Comparison of ENCODE assay signal across 14 mouse cellular contexts in genomic region chr1:23322208-23322607, GRCm38 (mm10).
"Had no signal": no experiment of that assay in that cellular context is flagged by ENCODE, and none has a peak within 500 bp of the region (broad histone marks: within the 10 kb centered on the region; RNA-seq: fewer than 3 reads in every experiment).

No protein-coding gene starts in this region.

- H3K9me3 ChIP-seq: embryonic facial prominence, embryonic 10.5 days; embryonic facial prominence, embryonic 12.5 days; embryonic facial prominence, embryonic 13.5 days; embryonic facial prominence, embryonic 15.5 days; forebrain, embryonic 10.5 days; heart, embryonic 10.5 days; heart, embryonic 12.5 days had no signal

- H3K27ac ChIP-seq: embryonic facial prominence, embryonic 10.5 days; embryonic facial prominence, embryonic 12.5 days; embryonic facial prominence, embryonic 13.5 days; embryonic facial prominence, embryonic 15.5 days; forebrain, embryonic 10.5 days; heart, embryonic 10.5 days had no signal

- DNase-seq: cerebellum, adult 8-10 months; cerebellum, postnatal 36 days; embryo, embryonic 11 days; gastrocnemius, postnatal 14 days; gastrocnemius, postnatal 25 days; gastrocnemius, postnatal 36 days had no signal

- H3K4me1 ChIP-seq: embryonic facial prominence, embryonic 12.5 days; embryonic facial prominence, embryonic 13.5 days; embryonic facial prominence, embryonic 15.5 days had no signal

- H3K4me3 ChIP-seq: embryonic facial prominence, embryonic 10.5 days; embryonic facial prominence, embryonic 12.5 days; embryonic facial prominence, embryonic 13.5 days; embryonic facial prominence, embryonic 15.5 days; erythroblast, embryonic 14.5 days; forebrain, embryonic 10.5 days had no signal

- H3K4me2 ChIP-seq: embryonic facial prominence, embryonic 12.5 days; embryonic facial prominence, embryonic 13.5 days; embryonic facial prominence, embryonic 15.5 days had no signal

- H3K27me3 ChIP-seq: embryonic facial prominence, embryonic 12.5 days; embryonic facial prominence, embryonic 13.5 days; embryonic facial prominence, embryonic 15.5 days; heart, embryonic 12.5 days had no signal

- H3K9ac ChIP-seq: embryonic facial prominence, embryonic 12.5 days; embryonic facial prominence, embryonic 13.5 days; embryonic facial prominence, embryonic 15.5 days; heart, embryonic 12.5 days had no signal

- H3K36me3 ChIP-seq: embryonic facial prominence, embryonic 10.5 days; embryonic facial prominence, embryonic 12.5 days; embryonic facial prominence, embryonic 13.5 days; embryonic facial prominence, embryonic 15.5 days; forebrain, embryonic 10.5 days; heart, embryonic 10.5 days; heart, embryonic 12.5 days had no signal
